In the genomic region with DNA sequence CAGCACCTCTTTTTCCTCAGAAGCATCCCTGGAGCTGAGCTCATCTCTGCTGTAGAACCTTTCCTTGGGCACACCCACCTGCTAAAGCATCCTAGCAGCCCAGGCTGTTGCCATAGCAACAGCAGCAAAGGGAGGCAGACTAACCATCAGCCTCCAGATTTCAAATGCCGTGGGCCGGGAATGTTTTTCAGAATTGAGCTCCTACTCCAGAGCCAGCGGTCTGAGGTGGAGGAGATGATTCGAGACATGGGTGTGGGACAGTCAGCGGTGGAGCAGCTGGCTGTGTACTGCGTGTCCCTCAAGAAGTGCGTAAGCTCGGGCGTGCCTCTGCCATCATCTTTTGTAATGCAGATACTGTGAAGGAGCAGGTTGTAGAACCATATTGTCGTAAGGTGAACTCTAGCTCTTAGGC, we compare ENCODE assay signal across 10 mouse cellular contexts. TPM values are rescaled to one million over a fixed set of nuclear protein-coding genes. Genes with fewer than 3 reads are reported as not detected.
DNase-seq lines count a peak whose midpoint lies in the region; ATAC-seq and TF ChIP-seq lines count a peak whose summit lies in the region.
"Had no signal": no experiment of that assay in that cellular context is flagged by ENCODE, and none has a peak within 500 bp of the region (broad histone marks: within the 10 kb centered on the region; RNA-seq: fewer than 3 reads in every experiment).

No protein-coding gene starts in this region.

- peak overlapping the region; percentile 82 for H3K27ac ChIP-seq in hindbrain, embryonic 15.5 days (replicated peaks)
- H3K27ac ChIP-seq in liver, postnatal 0 days (ENCODE audit: low read depth) = no peak overlapping the region

- no peaks in the 10 kb centered on the region for H3K27me3 ChIP-seq in E14TG2a.4 (ENCODE audit: insufficient read depth, low read length)
- no peaks in the 10 kb centered on the region for H3K27me3 ChIP-seq in hindbrain, embryonic 15.5 days
- H3K27me3 ChIP-seq in liver, postnatal 0 days (ENCODE audit: insufficient read depth, low read length) = no peaks in the 10 kb centered on the region

- DNase-seq in ZHBTc4 (ENCODE audit: low read depth, low spot score) = peak; percentile 92
- peak; percentile 85 to 86 for DNase-seq in left cerebral cortex, postnatal 36 days (ENCODE audit: low spot score in 2 of 2)
- DNase-seq in kidney, postnatal 4 days = no peak
- no peak for DNase-seq in Muller cell, postnatal 12 days (ENCODE audit: inconsistent ontology term)
- DNase-seq in liver, postnatal 0 days = no peak
- DNase-seq: heart, postnatal 36 days had no signal

- no peak for TF ChIP-seq EP300 in liver, postnatal 0 days (IDR thresholded peaks at IDR 0.05; ENCODE audit: low read depth)

- peaks cover 100% of the 10 kb centered on the region for H3K36me3 ChIP-seq in E14TG2a.4 (ENCODE audit: insufficient read depth, low read length)
- no peaks in the 10 kb centered on the region for H3K36me3 ChIP-seq in hindbrain, embryonic 15.5 days
- H3K36me3 ChIP-seq in liver, postnatal 0 days (replicated peaks; ENCODE audit: insufficient read depth, low read length) = peaks cover 26% of the 10 kb centered on the region

- H3K9me3 ChIP-seq in E14TG2a.4 (ENCODE audit: low read length) = no peaks in the 10 kb centered on the region
- no peaks in the 10 kb centered on the region for H3K9me3 ChIP-seq in hindbrain, embryonic 15.5 days
- H3K9me3 ChIP-seq in liver, postnatal 0 days (ENCODE audit: low read length) = no peaks in the 10 kb centered on the region

- intact Hi-C loops in left cerebral cortex, postnatal 36 days (cut with DNase I) = loop anchor here (5.0 kb wide), 2 partner anchors 91 to 106 kb away; partner anchors contain the start of gene Amigo3

- 0 out of 2 replicates have a peak overlapping the region, but pooled peaks have one; percentile 8 for H3K9ac ChIP-seq in hindbrain, embryonic 15.5 days
- H3K9ac ChIP-seq in liver, postnatal 0 days (replicated peaks) = no peak overlapping the region

- peak overlapping the region; percentile 43 for H3K4me3 ChIP-seq in E14TG2a.4 (replicated peaks; ENCODE audit: low read length)
- H3K4me3 ChIP-seq in hindbrain, embryonic 15.5 days = 0 out of 2 replicates have a peak overlapping the region, but pooled peaks have one; percentile 7
- H3K4me3 ChIP-seq in liver, postnatal 0 days (ENCODE audit: low read depth, low read length) = no peak overlapping the region

- peaks cover 88% of the 10 kb centered on the region for H3K4me1 ChIP-seq in E14TG2a.4 (replicated peaks; ENCODE audit: low read depth, low read length)
- peaks cover 22% of the 10 kb centered on the region for H3K4me1 ChIP-seq in hindbrain, embryonic 15.5 days (replicated peaks)
- H3K4me1 ChIP-seq in liver, postnatal 0 days (ENCODE audit: insufficient read depth) = no peaks in the 10 kb centered on the region

- WGBS in hindbrain, embryonic 15.5 days = 60% methylated on average over 10 of the region's 10 CpGs
- WGBS in liver, postnatal 0 days (ENCODE audit: insufficient replicate concordance) = 90% methylated on average over 10 of the region's 10 CpGs

- no peak for TF ChIP-seq CTCF in E14TG2a.4 (conservative IDR thresholded peaks at IDR 0.05; ENCODE audit: low read length)
- TF ChIP-seq CTCF in liver, postnatal 0 days (IDR thresholded peaks at IDR 0.05; ENCODE audit: low read depth) = no peak

- ATAC-seq in hindbrain, embryonic 15.5 days (ENCODE audit: low FRiP score, low read depth) = peak; percentile 78
- ATAC-seq in CD4-positive, CD25-positive, alpha-beta regulatory T cell, adult 4 months = no peak
- no peak for ATAC-seq in liver, postnatal 0 days

- peak overlapping the region; percentile 44 for H3K4me2 ChIP-seq in hindbrain, embryonic 15.5 days
- H3K4me2 ChIP-seq in liver, postnatal 0 days (ENCODE audit: low read depth, low read length) = no peak overlapping the region

RNA-seq across cellular contexts. Expression of gene Traip, which starts 11.4 kb away (rescaled TPM):
- 8.4 and 10.5 TPM in 2 replicates for polyA plus RNA-seq in hindbrain, embryonic 15.5 days (2015; fragmentation: Nextera tagmentation; extraction: Ambion mirVana)
- total RNA-seq in left cerebral cortex, postnatal 36 days (2021) = 10 to 100 TPM in 1 of 2 experiments, 1 to 10 TPM in 1; 7.8 to 16.5 TPM
- polyA plus RNA-seq in CD4-positive, CD25-positive, alpha-beta regulatory T cell, adult 4 months (2017; shearing (Covaris generic)) = 1 to 10 TPM; 2.4 to 5.1 TPM
- polyA plus RNA-seq in liver, postnatal 0 days (2015; fragmentation: Nextera tagmentation; extraction: Ambion mirVana) = 5.4 and 6.5 TPM in 2 replicates

RNA-seq across cellular contexts. Expression of gene Uba7, which starts 13.9 kb away (rescaled TPM):
- 6.4 and 8.2 TPM in 2 replicates for polyA plus RNA-seq in hindbrain, embryonic 15.5 days (2015; fragmentation: Nextera tagmentation; extraction: Ambion mirVana)
- 1 to 10 TPM; 2.4 to 3.9 TPM for total RNA-seq in left cerebral cortex, postnatal 36 days (2021)
- 100 to 1,000 TPM; 184 to 299 TPM for polyA plus RNA-seq in CD4-positive, CD25-positive, alpha-beta regulatory T cell, adult 4 months (2017; shearing (Covaris generic))
- 32.0 and 33.2 TPM in 2 replicates for polyA plus RNA-seq in liver, postnatal 0 days (2015; fragmentation: Nextera tagmentation; extraction: Ambion mirVana)

RNA-seq across cellular contexts. Expression of gene Gm20661, which starts 21.5 kb away (rescaled TPM):
- 1.1 and 1.5 TPM in 2 replicates for polyA plus RNA-seq in hindbrain, embryonic 15.5 days (2015; fragmentation: Nextera tagmentation; extraction: Ambion mirVana)
- total RNA-seq in left cerebral cortex, postnatal 36 days (2021) = not detected
- polyA plus RNA-seq in CD4-positive, CD25-positive, alpha-beta regulatory T cell, adult 4 months (2017; shearing (Covaris generic)) = not detected
- 0.12 and 0.31 TPM in 2 replicates for polyA plus RNA-seq in liver, postnatal 0 days (2015; fragmentation: Nextera tagmentation; extraction: Ambion mirVana)
- total RNA-seq: liver, adult 2 months had no signal

RNA-seq across cellular contexts. Expression of gene Inka1, which starts 24.3 kb away (rescaled TPM):
- polyA plus RNA-seq in hindbrain, embryonic 15.5 days (2015; fragmentation: Nextera tagmentation; extraction: Ambion mirVana) = 17.9 and 20.2 TPM in 2 replicates
- 1 to 10 TPM; 4.4 to 4.9 TPM for total RNA-seq in left cerebral cortex, postnatal 36 days (2021)
- under 1 TPM; 0.63 to 0.87 TPM for polyA plus RNA-seq in CD4-positive, CD25-positive, alpha-beta regulatory T cell, adult 4 months (2017; shearing (Covaris generic))
- 28.5 and 30.6 TPM in 2 replicates for polyA plus RNA-seq in liver, postnatal 0 days (2015; fragmentation: Nextera tagmentation; extraction: Ambion mirVana)

RNA-seq across cellular contexts. Expression of gene Camkv, which starts 25.9 kb away (rescaled TPM):
- polyA plus RNA-seq in hindbrain, embryonic 15.5 days (2015; fragmentation: Nextera tagmentation; extraction: Ambion mirVana) = 38.9 and 47.2 TPM in 2 replicates
- total RNA-seq in left cerebral cortex, postnatal 36 days (2021) = 100 to 1,000 TPM; 353 to 360 TPM
- not detected for polyA plus RNA-seq in CD4-positive, CD25-positive, alpha-beta regulatory T cell, adult 4 months (2017; shearing (Covaris generic))
- 0.04 and 0.09 TPM in 2 replicates for polyA plus RNA-seq in liver, postnatal 0 days (2015; fragmentation: Nextera tagmentation; extraction: Ambion mirVana)
- total RNA-seq: heart, postnatal 36 days; liver, adult 2 months had no signal
- polyA plus RNA-seq: liver, adult 2 months had no signal

Comparison
In these comparisons a context has a peak if more than half of its experiments do, and no peak if none do; other contexts are left out.
1. DNase-seq: peak in ZHBTc4 (single experiment) and left cerebral cortex, postnatal 36 days (2 of 2); none in kidney, postnatal 4 days (0 of 2), Muller cell, postnatal 12 days (single experiment) and liver, postnatal 0 days (single experiment).